Mouse (Mus musculus) brain, embryonic 14.5 days (tissue): ENCODE results near the gene Gm11444.

Source experiments
- CTCF ChIP-seq: fragments of 200-500 bp; IDR thresholded peaks from 2 replicates; pipeline ENCODE4 v1.5.1; 2012; ENCODE audit warnings: inconsistent platforms, mild to moderate bottlenecking, moderate library complexity, borderline replicate concordance; ENCODE audit not compliant: insufficient read depth, insufficient read length; ENCODE audit errors: extremely low read depth
- POLR2A ChIP-seq: fragments of 200-500 bp; IDR thresholded peaks from 2 replicates; pipeline ENCODE4 v1.6.1; 2012; ENCODE audit warnings: mild to moderate bottlenecking, inconsistent platforms, borderline replicate concordance; ENCODE audit not compliant: poor library complexity, insufficient read depth, insufficient read length, severe bottlenecking; ENCODE audit errors: extremely low read depth

GRCm38 (mm10) chr11:85890563-85890845 lies 40.4 kb upstream of the Gm11444 start:
- no peak for TF ChIP-seq CTCF
- TF ChIP-seq POLR2A: no peak
